Mouse (Mus musculus) CH12.LX (cell line): ENCODE results near the gene Alkbh2.

Source experiments
- BHLHE40 ChIP-seq: IDR thresholded peaks from 2 replicates; pipeline ENCODE4 v1.6.1; 2011; ENCODE audit warnings: mild to moderate bottlenecking, low read depth, low read length, improper control_type of control experiment
- CHD1 ChIP-seq: IDR thresholded peaks from 2 replicates; pipeline ENCODE4 v1.6.1; 2012; ENCODE audit warnings: low read depth, low read length, improper control_type of control experiment, inconsistent platforms
- CTCF ChIP-seq, 2 experiments: IDR thresholded peaks in 1 of 2; conservative IDR thresholded peaks in 1 of 2; 2 replicates each; pipeline ENCODE4 v1.5.1; 2011 to 2012; ENCODE audit warnings: low read depth in 2 of 2, low read length in 2 of 2, improper control_type of control experiment in 1 of 2, inconsistent platforms in 1 of 2, mild to moderate bottlenecking in 1 of 2, moderate library complexity in 1 of 2
- HCFC1 ChIP-seq: IDR thresholded peaks from 2 replicates; pipeline ENCODE4 v1.6.1; 2012; ENCODE audit warnings: low read depth, mild to moderate bottlenecking, inconsistent platforms, low read length, improper control_type of control experiment
- KAT2A ChIP-seq: IDR thresholded peaks from 2 replicates; pipeline ENCODE4 v1.6.1; 2012; ENCODE audit warnings: low read length, improper control_type of control experiment, inconsistent platforms; ENCODE audit not compliant: insufficient replicate concordance
- MAX ChIP-seq: IDR thresholded peaks from 2 replicates; pipeline ENCODE4 v1.6.1; 2011; ENCODE audit warnings: low read length, improper control_type of control experiment
- MXI1 ChIP-seq: IDR thresholded peaks from 2 replicates; pipeline ENCODE4 v1.6.1; 2011; ENCODE audit warnings: mild to moderate bottlenecking, low read depth, low read length, improper control_type of control experiment
- NELFE ChIP-seq: IDR thresholded peaks from 2 replicates; pipeline ENCODE4 v1.6.1; 2011; ENCODE audit warnings: low read depth, low read length, improper control_type of control experiment
- POLR2A ChIP-seq: IDR thresholded peaks from 2 replicates; pipeline ENCODE4 v1.6.1; 2011; ENCODE audit warnings: low read depth, mild to moderate bottlenecking, improper control_type of control experiment, low read length
- POLR2AphosphoS2 ChIP-seq: IDR thresholded peaks from 2 replicates; pipeline ENCODE4 v1.6.1; 2011; ENCODE audit warnings: low read depth, low read length, improper control_type of control experiment
- SIN3A ChIP-seq: IDR thresholded peaks from 2 replicates; pipeline ENCODE4 v1.6.1; 2012; ENCODE audit warnings: low read length, improper control_type of control experiment, inconsistent platforms
- UBTF ChIP-seq: IDR thresholded peaks from 2 replicates; pipeline ENCODE4 v1.6.1; 2012; ENCODE audit warnings: low read depth, mild to moderate bottlenecking, inconsistent platforms, low read length, improper control_type of control experiment, moderate library complexity
- ZC3H11A ChIP-seq: IDR thresholded peaks from 2 replicates; pipeline ENCODE4 v1.6.1; 2012; ENCODE audit warnings: low read depth, mild to moderate bottlenecking, inconsistent platforms, low read length, improper control_type of control experiment
- ZNF384 ChIP-seq: IDR thresholded peaks from 2 replicates; pipeline ENCODE4 v1.6.1; 2012; ENCODE audit warnings: low read depth, low read length, improper control_type of control experiment, inconsistent platforms

DNA sequence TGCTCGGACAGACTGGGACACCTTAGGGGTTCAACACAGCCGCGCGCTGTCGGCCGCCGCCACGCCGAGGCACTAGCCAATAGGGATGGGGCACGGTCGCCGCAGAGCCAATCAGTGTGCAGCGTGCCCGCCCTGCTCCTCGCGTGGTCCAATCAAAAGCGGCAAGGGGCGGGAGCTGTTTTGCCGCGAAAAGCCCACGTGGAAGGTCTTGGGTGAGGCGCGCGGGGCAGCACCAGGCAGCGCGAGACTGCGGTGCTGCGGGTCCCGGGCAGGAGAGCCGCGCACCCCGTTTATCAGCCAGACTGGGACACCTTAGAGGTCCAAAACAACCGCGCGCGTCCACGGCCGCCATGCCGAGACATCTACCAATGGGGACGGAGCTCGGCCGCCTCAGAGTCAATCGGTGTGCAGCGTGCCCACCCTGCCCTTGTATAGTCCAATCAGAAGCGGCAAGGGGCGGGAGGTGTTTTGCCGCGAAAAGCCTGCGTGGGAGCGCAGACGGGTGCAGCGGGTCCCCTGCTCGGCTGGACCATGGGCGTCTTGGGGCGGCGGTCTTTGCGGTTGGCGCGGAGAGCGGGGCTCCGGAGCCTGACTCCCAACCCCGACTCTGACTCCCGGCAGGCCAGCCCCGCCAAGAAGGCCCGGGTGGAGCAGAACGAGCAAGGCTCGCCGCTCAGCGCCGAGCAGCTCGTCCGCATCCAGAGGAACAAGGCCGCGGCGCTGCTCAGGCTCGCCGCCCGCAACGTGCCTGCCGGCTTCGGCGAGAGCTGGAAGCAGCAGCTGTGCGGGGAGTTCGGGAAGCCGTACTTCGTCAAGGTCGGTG, 2.9 kb upstream of the Alkbh2 start:
- TF ChIP-seq KAT2A (no peak), POLR2A (peak; percentile 48; the same call in 1 of the 2 replicates), SIN3A (peak; percentile 99), ZNF384 (no peak), CHD1 (no peak), CTCF (conservative IDR thresholded peaks at IDR 0.05 in 1 of 2, IDR thresholded peaks at IDR 0.05 in 1 of 2; ENCODE audit: low read depth in 2 of 2, low read length in 2 of 2) (no peak), NELFE (0 out of 2 replicates have a peak, but pooled peaks have one; percentile 0), MAX (peak; percentile 98), UBTF (peak; percentile 85), HCFC1 (no peak; the same call in 1 of the 2 replicates), MXI1 (peak; percentile 99), ZC3H11A (no peak), POLR2AphosphoS2 (no peak; the same call in 1 of the 2 replicates), BHLHE40 (no peak)
